Mouse (Mus musculus): ENCODE measurements around the gene Supt6. TPM values are rescaled to one million over a fixed set of nuclear protein-coding genes. Genes with fewer than 3 reads are reported as not detected.
A peak's percentile ranks its signal among the peaks of the same experiment; 100 is the strongest.

The Supt6 gene
- polyA plus RNA-seq, 1 experiment from 2014 or later: 37.5 TPM

DNA sequence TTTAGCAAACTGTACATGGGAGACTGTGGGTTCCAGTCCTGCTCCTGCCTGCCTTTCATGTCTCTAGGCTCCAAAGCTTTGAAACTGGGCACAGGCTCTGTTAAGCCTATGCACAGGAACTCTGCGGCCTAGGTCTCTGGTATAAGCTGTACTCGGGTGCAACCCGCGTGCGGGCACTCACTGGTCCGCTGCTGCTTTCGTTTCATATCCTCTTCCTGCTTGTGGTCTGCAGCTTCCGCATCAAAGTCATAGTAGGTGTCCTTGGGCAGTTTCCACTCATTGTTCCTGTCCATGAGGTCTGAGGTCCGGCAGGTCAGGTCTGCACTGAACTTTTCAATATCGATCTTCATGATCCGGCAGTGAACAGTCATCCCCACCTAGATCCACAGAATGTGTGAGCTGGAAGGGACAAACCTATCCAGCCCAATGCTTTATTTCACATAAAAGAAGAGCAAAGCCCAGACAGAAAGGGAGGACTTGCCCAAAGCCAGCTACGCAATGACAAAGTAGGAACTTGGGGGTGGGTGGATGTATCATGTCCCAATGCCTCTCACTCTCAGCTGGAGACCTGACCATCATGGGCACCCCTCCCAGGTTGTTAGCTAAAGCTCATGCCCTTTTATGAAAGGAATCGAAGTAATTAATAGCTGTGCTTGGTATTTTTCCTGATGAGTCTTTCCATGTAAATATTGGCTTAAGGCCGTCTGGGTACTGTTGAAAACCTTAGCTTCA is 32.5 kb downstream of the Supt6 start:
- no peak overlapping the region for H3K9ac ChIP-seq (replicated peaks)
- ATAC-seq (ENCODE audit: low FRiP score, low read depth): no peak
- 95% methylated on average over 14 of the region's 14 CpGs for WGBS
- H3K27ac ChIP-seq (replicated peaks): no peak overlapping the region
- no peaks in the 10 kb centered on the region for H3K27me3 ChIP-seq
- no peaks in the 10 kb centered on the region for H3K9me3 ChIP-seq
- H3K4me2 ChIP-seq (replicated peaks): no peak overlapping the region
- H3K36me3 ChIP-seq: peaks cover 98% of the 10 kb centered on the region
- H3K4me3 ChIP-seq: no peak overlapping the region
- no peaks in the 10 kb centered on the region for H3K4me1 ChIP-seq

DNA sequence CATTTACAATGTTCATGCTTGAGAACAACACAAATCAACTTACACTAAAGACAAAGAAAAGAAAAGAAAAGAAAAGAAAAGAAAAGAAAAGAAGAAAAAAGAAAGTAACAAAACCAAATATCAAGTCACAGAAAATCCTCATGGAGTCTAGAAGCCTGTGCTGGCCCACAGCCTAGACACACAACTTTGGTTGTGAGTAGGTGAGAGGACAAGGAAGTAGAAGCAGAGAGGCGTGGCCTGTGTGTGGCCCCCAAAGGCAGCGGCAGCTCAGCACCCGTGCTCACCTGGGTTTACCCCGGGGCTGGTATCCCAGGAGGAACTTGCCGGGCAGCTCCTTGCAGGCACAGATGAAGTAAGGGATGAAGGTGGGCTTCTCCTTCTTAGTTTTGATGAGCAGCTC is 34.3 kb downstream of the Supt6 start:
- Histone ChIP-seq H3K4me2 (replicated peaks) (no peak overlapping the region), H3K9me3 (no peaks in the 10 kb centered on the region), H3K27ac (replicated peaks) (no peak overlapping the region), H3K9ac (replicated peaks) (no peak overlapping the region), H3K36me3 (peaks cover 99% of the 10 kb centered on the region), H3K4me1 (no peaks in the 10 kb centered on the region), H3K27me3 (no peaks in the 10 kb centered on the region), H3K4me3 (no peak overlapping the region)
- no peak for ATAC-seq (ENCODE audit: low FRiP score, low read depth)
- WGBS: 88% methylated on average over 5 of the region's 5 CpGs

DNA sequence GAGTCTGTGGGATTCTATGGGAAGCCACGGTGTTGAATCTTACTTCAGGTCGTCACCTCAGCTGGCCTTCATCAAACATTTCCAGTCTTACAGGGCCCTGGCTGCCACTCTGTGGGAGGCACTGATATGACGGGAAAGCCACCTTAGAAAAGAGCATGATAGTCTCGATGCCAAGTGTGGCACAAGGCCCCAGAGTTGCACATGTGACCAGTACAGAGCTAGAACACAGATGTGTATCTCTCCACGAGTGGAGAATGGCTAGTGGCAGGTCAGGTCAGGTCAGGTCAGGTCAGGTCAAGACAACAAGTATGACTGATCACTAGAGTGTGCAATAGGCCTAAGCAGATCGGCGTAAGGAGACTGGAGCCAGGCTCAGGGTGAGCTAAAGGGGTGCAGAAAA is 35.2 kb downstream of the Supt6 start:
- ATAC-seq (ENCODE audit: low FRiP score, low read depth): no peak
- H3K27ac ChIP-seq (replicated peaks): no peak overlapping the region
- peaks cover 99% of the 10 kb centered on the region for H3K36me3 ChIP-seq

DNA sequence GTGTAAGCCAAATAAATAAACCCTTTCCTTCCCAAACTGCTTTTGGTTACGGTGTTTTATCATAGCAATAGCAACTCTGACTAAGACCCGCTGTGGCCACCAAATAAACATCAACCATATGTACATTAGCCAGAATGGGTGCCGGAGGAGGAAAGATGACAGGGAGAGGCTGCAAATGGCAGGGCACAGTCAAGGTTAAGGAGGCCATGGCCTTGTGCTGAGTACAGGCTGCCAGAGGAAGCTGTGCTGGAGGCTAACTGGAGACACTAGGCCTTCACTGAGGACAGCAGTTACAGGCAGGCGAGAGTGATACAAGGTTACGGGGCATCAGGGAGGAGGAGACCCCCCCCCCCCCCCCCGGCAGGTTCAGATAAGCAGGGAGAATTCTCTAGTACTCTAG is 35.9 kb downstream of the Supt6 start:
- Histone ChIP-seq H3K36me3 (peaks cover 100% of the 10 kb centered on the region), H3K4me2 (replicated peaks) (no peak overlapping the region), H3K9me3 (no peaks in the 10 kb centered on the region), H3K4me1 (no peaks in the 10 kb centered on the region; the same call in 1 of the 2 replicates), H3K9ac (replicated peaks) (no peak overlapping the region), H3K27me3 (no peaks in the 10 kb centered on the region), H3K4me3 (no peak overlapping the region), H3K27ac (replicated peaks) (no peak overlapping the region)
- no peak for ATAC-seq (ENCODE audit: low FRiP score, low read depth)
- 96% methylated on average over 6 of the region's 6 CpGs for WGBS

More for the DNA sequence above, 35.2 kb downstream of the Supt6 start:
- H3K9me3 ChIP-seq: no peaks in the 10 kb centered on the region
- H3K27me3 ChIP-seq: no peaks in the 10 kb centered on the region
- H3K4me3 ChIP-seq: no peak overlapping the region
- no peaks in the 10 kb centered on the region; the same call in 1 of the 2 replicates for H3K4me1 ChIP-seq
- H3K4me2 ChIP-seq (replicated peaks): no peak overlapping the region
- WGBS: 75% methylated on average over 7 of the region's 7 CpGs
- H3K9ac ChIP-seq (replicated peaks): no peak overlapping the region

DNA sequence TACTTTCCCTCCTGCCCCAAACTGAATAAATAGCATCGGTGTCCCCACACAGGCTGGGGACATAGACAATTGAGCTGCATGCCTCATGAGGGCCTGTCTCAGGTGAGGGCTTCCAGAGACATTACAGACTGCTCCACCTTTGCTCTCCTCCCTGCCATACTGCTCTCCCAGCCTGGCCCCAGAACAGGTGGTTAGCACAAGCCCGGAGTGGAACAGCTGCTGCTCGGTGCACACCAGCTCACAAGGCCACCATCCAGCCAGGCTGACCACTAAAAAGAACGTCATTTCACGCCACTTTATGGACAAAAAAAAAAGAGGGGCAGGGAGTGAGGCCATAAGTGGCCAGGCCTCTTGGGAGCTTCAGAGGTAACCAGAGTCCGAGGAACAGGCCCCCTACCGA is 38.6 kb downstream of the Supt6 start:
- no peaks in the 10 kb centered on the region; the same call in 1 of the 2 replicates for H3K4me1 ChIP-seq
- ATAC-seq (ENCODE audit: low FRiP score, low read depth): no peak
- no peak overlapping the region for H3K4me3 ChIP-seq
- WGBS: 84% methylated on average over 7 of the region's 7 CpGs
- H3K27ac ChIP-seq (replicated peaks): no peak overlapping the region
- H3K36me3 ChIP-seq: peaks cover 75% of the 10 kb centered on the region
- H3K9ac ChIP-seq (replicated peaks): no peak overlapping the region
- no peaks in the 10 kb centered on the region for H3K9me3 ChIP-seq
- H3K27me3 ChIP-seq: no peaks in the 10 kb centered on the region
- H3K4me2 ChIP-seq (replicated peaks): no peak overlapping the region

DNA sequence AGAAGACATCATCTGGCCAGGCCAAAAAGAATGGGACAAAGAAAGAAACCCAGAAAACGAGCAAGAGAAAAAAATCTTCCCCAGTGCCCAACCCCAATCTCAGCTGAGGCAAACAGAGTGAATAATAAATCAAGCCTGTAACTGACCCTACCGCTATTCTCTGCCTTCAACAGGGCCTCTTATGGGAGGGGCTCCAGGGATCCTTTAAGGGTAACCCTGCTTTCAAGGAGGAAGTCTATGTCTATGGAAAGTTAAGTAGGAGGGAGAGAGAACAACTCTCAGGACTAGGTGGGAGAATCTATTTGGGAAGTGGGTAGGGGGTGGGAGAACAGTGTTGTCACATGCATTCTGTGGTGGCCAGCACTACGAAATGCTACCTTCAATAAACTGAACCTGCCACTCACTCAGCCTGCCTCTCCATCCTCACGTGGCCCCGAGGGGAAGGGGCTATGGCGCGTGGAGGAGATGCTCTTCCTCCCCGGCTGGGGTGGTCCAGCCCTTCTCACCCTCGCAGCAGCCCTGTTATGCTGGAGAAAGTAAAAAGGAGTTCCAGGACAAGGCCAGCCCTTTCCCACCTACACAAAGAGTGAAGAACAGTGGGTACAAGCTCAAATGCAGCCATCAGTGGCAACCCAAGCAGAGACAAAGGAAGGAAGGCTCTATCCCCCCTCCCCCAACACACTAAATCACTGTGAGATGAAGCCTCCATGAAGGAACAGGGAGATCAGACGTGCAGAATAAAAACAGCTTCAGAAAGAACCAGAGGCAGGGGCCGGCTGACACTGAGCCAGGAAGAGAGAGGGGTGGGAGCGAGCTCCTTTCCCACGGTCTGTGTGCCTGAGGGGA is 40.2 kb downstream of the Supt6 start:
- peaks cover 59% of the 10 kb centered on the region for H3K36me3 ChIP-seq
- WGBS: 82% methylated on average over 13 of the region's 13 CpGs
- no peaks in the 10 kb centered on the region for H3K27me3 ChIP-seq
- H3K9ac ChIP-seq (replicated peaks): no peak overlapping the region
- no peaks in the 10 kb centered on the region; the same call in 1 of the 2 replicates for H3K4me1 ChIP-seq
- H3K4me2 ChIP-seq (replicated peaks): no peak overlapping the region
- ATAC-seq (ENCODE audit: low FRiP score, low read depth): no peak
- H3K27ac ChIP-seq (replicated peaks): peak overlapping the region; percentile 42; the same call in 1 of the 2 replicates
- no peak overlapping the region for H3K4me3 ChIP-seq
- no peaks in the 10 kb centered on the region for H3K9me3 ChIP-seq

DNA sequence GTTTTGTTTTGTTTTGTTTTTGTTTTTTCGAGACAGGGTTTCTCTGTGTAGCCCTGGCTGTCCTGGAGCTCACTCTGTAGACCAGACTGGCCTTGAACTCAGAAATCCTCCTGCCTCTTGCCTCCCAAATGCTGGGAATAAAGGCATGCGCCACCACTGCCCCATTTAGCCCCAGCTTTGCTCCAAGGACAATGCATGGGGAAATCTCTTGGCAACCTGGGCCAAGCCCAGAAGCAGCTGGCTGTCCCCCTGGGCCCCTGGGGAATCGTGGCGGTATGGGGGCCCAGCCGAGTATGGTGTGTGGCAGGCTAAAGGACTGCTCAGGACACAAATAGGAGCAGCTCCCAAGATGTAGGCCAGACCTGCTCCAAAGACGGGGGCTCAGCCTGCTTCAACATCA is 41.5 kb downstream of the Supt6 start:
- Histone ChIP-seq H3K4me2 (replicated peaks) (no peak overlapping the region), H3K27ac (replicated peaks) (no peak overlapping the region), H3K36me3 (peaks cover 46% of the 10 kb centered on the region), H3K9ac (replicated peaks) (no peak overlapping the region), H3K9me3 (no peaks in the 10 kb centered on the region), H3K27me3 (no peaks in the 10 kb centered on the region), H3K4me1 (no peaks in the 10 kb centered on the region; the same call in 1 of the 2 replicates), H3K4me3 (no peak overlapping the region)
- no peak for ATAC-seq (ENCODE audit: low FRiP score, low read depth)
- WGBS: 84% methylated on average over 6 of the region's 6 CpGs

DNA sequence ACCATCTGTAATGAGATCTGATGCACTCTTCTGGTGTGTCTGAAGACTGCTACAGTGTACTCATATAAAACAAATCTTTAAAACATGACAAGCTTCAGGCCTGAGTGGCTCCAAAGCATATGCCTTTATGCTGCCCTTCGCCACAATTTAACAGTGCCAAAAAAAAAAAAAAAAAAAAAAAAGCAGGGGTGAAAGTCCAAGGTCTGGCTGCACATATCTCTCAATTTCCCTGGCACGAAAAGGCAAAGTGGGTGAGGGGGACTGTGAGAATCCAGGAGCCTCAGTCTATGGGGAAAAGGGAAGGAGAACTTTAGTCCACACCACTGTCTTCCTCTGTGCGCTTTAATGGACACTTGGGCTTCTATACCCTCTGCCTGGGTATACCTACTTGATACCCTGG is 43.4 kb downstream of the Supt6 start:
- no peak overlapping the region for H3K27ac ChIP-seq (replicated peaks)
- H3K4me3 ChIP-seq: no peak overlapping the region
- no peak for ATAC-seq (ENCODE audit: low FRiP score, low read depth)
- no peak overlapping the region for H3K9ac ChIP-seq (replicated peaks)
- no peaks in the 10 kb centered on the region; the same call in 1 of the 2 replicates for H3K4me1 ChIP-seq
- WGBS: 94% methylated on average over 3 of the region's 3 CpGs
- H3K27me3 ChIP-seq: no peaks in the 10 kb centered on the region
- peaks cover 26% of the 10 kb centered on the region for H3K36me3 ChIP-seq
- no peak overlapping the region for H3K4me2 ChIP-seq (replicated peaks)
- H3K9me3 ChIP-seq: no peaks in the 10 kb centered on the region

DNA sequence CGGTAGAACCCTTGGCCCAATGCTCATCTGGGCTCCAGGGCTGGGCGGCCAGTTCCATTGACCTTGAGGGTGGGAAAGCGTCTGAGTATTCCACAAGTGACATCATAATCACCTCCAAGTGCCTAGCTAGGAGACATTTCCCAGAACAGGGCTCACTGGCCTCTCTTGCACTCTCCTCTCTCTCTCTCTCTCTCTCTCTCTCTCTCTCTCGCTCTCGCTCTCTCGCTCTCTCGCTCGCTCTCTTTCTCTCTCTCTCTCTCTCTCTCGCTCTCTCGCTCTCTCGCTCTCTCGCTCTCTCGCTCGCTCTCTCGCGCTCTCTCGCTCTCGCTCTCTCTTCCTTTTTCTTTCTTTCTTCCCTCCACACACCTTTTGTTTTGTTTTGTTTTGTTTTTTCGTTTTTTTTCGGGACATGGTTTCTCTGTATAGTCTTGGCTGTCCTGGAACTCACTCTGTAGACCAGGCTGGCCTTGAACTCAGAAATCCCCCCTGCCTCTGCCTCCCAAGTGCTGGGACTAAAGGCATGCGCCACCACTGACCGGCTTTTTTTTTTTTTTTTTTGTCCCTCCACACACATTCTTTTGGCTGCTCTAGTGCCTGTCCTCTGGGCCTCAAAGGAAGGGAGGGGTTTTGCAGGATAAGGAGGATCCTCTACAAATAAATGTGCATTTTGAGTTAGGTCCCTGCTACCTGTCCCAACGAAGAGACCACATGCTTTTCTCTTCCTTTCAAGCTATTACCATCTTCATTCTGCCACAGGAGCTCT is 50.5 kb downstream of the Supt6 start:
- 66% methylated on average over 23 of the region's 23 CpGs for WGBS
- H3K4me1 ChIP-seq: peaks cover 13% of the 10 kb centered on the region

DNA sequence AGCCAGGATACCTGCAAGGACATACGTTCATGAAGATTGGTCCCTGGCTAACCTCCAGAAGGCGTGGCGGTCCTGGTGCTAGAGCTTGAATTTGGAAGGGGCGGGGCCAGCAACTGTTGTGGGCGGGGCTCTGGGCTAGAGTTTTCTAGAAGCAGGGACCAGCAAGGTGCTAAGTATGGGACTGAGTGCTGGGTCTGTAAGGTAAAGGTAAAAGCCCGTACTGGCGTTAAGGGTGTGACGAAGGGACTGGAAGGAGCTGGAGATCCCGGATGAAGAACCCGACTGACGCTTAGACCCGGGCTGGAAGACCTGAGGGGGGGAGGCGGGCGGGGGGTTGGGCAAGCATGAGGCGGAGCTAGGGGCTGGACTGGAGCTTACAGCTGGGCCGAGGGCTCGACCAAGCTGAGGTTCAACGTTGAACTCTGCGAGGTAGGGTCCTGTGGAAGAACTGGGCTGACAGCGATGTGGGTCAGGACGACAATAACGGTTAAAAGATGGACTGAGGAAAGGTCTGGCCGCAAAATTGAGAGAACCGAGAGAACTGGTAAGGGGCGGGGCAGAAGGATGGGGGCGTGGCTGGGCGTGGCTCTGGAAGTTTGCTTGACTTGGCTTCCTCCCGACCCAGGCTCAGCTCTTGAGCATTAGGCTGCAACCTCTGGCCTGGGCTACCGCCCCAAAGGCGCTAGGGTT is 51.2 kb downstream of the Supt6 start:
- no peaks in the 10 kb centered on the region for H3K27me3 ChIP-seq
- peak overlapping the region; percentile 37 for H3K4me3 ChIP-seq
- no peaks in the 10 kb centered on the region for H3K9me3 ChIP-seq
- H3K9ac ChIP-seq (replicated peaks): peak overlapping the region; percentile 16; the same call in 1 of the 2 replicates
- no peak overlapping the region for H3K27ac ChIP-seq (replicated peaks)
- peak; percentile 48 for ATAC-seq (ENCODE audit: low FRiP score, low read depth)
- H3K4me1 ChIP-seq: peaks cover 21% of the 10 kb centered on the region
- H3K4me2 ChIP-seq (replicated peaks): peak overlapping the region; percentile 53
- 2% methylated on average over 30 of the region's 30 CpGs for WGBS
- peaks cover 24% of the 10 kb centered on the region for H3K36me3 ChIP-seq

More for the DNA sequence above, 50.5 kb downstream of the Supt6 start:
- Histone ChIP-seq H3K9ac (replicated peaks) (no peak overlapping the region), H3K36me3 (peaks cover 24% of the 10 kb centered on the region), H3K9me3 (no peaks in the 10 kb centered on the region), H3K27ac (replicated peaks) (no peak overlapping the region), H3K27me3 (no peaks in the 10 kb centered on the region), H3K4me2 (replicated peaks) (peak overlapping the region; percentile 53), H3K4me3 (peak overlapping the region; percentile 37)
- no peak for ATAC-seq (ENCODE audit: low FRiP score, low read depth)

DNA sequence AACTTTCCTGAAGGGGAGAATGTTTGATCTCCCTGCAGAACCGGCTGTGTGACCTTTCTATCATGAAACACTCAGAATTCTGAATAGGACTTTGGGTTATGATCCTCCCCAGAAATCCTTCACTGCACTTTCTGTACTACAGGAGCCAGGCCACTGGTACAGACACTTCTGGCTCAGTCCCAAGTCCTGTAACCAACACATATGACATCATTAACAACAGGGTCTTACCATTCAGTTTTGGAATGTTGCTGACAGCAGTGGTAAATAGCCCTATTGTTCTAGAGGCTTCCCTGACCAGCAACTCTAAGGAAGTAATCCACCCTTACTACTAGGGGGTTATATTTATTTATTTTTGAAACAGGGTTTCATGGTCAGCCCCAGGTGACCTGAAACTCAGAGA is 52.7 kb downstream of the Supt6 start, which contains the start of gene Proca1:
Gene Proca1 (plus strand): TSS at position 280 of the 400 bp plus-strand sequence.
- ATAC-seq (ENCODE audit: low FRiP score, low read depth): no peak
- Histone ChIP-seq H3K27ac (replicated peaks) (no peak within 1 kb of the TSS), H3K27me3 (no peaks in the 10 kb centered on the region), H3K4me1 (peaks cover 24% of the 10 kb centered on the region), H3K9ac (replicated peaks) (no peak within 1 kb of the TSS), H3K4me2 (replicated peaks) (peak within 1 kb of the TSS; percentile 53; the same call in 1 of the 2 replicates), H3K9me3 (no peaks in the 10 kb centered on the region), H3K4me3 (no peak within 1 kb of the TSS), H3K36me3 (peaks cover 24% of the 10 kb centered on the region)
- 84% methylated on average over 1 of the region's 1 CpGs for WGBS
